Mouse (Mus musculus) liver, embryonic 16.5 days (tissue): ENCODE data around the gene Scyl1. TPM values are rescaled to one million over a fixed set of nuclear protein-coding genes. Genes with fewer than 3 reads are reported as not detected.

Experiments used
- ATAC-seq: fragments of 200-750 bp; cut with Nextera tagmentation; 2 replicates; pipeline ENCODE4 v1.8.0; 2017; ENCODE audit warnings: low read depth, mild to moderate bottlenecking, moderate number of reproducible peaks, moderate library complexity
- H3K27ac ChIP-seq: fragments of 300-500 bp; sonication (generic); 2 replicates; pipeline ENCODE4 v1.5.1; 2014; ENCODE audit warnings: mild to moderate bottlenecking, low read length
- H3K27me3 ChIP-seq: fragments of 300-500 bp; sonication (generic); 2 replicates; pipeline ENCODE4 v1.6.1; 2014; ENCODE audit warnings: low read depth, low read length, mixed read lengths; ENCODE audit not compliant: control insufficient read depth, insufficient read depth
- H3K36me3 ChIP-seq: fragments of 300-500 bp; sonication (generic); 2 replicates; pipeline ENCODE4 v1.6.1; 2014; ENCODE audit warnings: mild to moderate bottlenecking; ENCODE audit not compliant: control insufficient read depth, insufficient read depth
- H3K4me1 ChIP-seq: fragments of 300-500 bp; sonication (generic); 2 replicates; pipeline ENCODE4 v1.6.1; 2014; ENCODE audit warnings: low read depth, low read length, mixed read lengths; ENCODE audit not compliant: control insufficient read depth
- H3K4me2 ChIP-seq: fragments of 300-500 bp; sonication (generic); 2 replicates; pipeline ENCODE4 v1.6.1; 2014; ENCODE audit warnings: low read depth, low read length, mixed read lengths
- H3K4me3 ChIP-seq: fragments of 300-500 bp; sonication (generic); 2 replicates; pipeline ENCODE4 v1.5.1; 2014; ENCODE audit warnings: low read depth, mild to moderate bottlenecking, low read length
- H3K9ac ChIP-seq: fragments of 300-500 bp; sonication (generic); 2 replicates; pipeline ENCODE4 v1.6.1; 2014; ENCODE audit warnings: low read depth, low read length
- H3K9me3 ChIP-seq: fragments of 300-500 bp; sonication (generic); replicated peaks from 2 replicates; pipeline ENCODE4 v1.6.1; 2016; ENCODE audit warnings: low read length; ENCODE audit not compliant: control insufficient read depth
- WGBS: fragments of 180-500 bp; shearing (Covaris S2); extraction: QIAGEN DNeasy Blood & Tissue Kit; methylation state at CpG from one replicate; pipeline ENCODE4 v1.1.7; 2014; ENCODE audit not compliant: insufficient replicate concordance; 5-methylcytosine and 5-hydroxymethylcytosine counted together
- polyA plus RNA-seq: library from polyadenylated mRNA; unstranded; fragments of >200 nt; fragmentation: Nextera tagmentation; extraction: Ambion mirVana; gene quantifications from 2 replicates; pipeline ENCODE4 v1.2.1, GENCODE M21; 2015

The Scyl1 gene
- polyA plus RNA-seq, 1 experiment from 2014 or later: 21.5 TPM

DNA sequence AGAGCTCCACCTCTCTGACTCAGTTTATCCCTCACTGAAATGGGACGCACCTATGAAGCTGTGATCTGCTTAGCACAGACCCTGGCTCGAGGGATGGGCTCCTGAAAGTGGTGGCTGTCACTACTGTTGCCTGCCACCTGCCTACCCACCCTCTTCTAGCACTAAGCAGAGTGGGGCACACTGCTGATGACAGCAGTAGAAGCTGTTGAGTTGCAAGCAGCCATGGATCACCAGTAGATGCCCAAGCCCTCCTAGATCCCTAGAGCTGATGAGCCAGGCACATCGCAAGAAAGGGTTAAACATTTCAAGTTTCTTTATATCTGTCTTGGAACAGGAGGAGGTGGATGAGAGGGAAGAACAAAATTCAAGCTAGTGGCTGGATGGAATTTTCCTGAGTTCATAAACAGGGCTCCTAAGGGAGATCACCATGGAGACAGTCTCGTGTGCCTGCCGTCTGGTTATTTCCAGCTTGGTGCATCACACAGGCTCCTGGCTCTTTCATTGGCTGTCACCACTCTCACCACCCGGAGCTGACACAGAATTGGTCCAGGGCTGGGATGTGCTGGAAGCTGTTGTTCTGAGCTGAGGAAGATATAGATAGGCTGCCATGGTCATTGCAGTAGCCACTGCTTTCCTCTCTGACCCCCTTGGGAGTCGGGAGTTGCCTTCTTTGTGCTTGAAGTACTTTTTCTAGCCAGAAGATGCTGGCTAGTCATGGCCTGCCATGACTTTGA lies 40.7 kb upstream of the Scyl1 start:
- ATAC-seq: no peak
- H3K4me1 ChIP-seq: peaks cover 27% of the 10 kb centered on the region

DNA sequence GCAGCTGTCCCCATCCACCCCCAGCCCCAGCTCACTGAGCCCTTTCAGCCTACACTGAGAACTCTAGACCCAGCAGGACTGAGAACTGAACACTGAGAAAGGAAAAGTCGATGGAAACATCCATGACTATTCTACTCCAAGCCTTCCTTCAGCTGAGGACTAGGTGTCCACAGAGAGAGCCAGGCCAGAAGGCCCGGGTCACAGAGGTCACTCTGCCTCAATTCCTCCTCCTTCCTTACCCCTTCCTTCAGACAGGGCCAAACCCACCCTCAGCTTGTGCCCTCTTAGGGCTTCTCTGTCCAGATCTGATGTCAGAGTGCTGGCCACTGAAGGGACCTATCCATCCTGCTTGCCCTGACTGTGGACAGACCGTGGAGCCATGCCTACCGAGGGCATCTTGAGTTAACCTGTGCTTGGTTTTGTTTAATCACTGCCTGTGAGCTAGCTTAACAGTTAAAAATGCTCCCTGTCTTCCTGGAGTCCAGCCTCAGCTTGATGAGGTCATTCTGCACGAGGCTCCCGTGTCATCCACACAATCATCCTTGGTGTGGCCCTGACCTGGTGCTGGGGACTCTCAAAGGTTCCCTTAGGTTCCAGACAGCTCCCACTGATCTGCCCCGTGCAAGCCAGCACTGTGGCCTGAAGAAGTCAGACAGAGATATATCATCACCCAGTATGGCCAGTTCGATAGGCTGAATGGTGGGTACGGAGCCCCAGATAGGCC lies 39.8 kb upstream of the Scyl1 start:
- Histone ChIP-seq H3K27me3 (no peaks in the 10 kb centered on the region), H3K9ac (no peak overlapping the region), H3K9me3 (no peaks in the 10 kb centered on the region), H3K4me1 (peaks cover 30% of the 10 kb centered on the region), H3K4me3 (no peak overlapping the region), H3K4me2 (no peak overlapping the region), H3K27ac (peak overlapping the region; percentile 27; the same call in 1 of the 2 replicates), H3K36me3 (no peaks in the 10 kb centered on the region)
- ATAC-seq: no peak
- WGBS: 61% methylated on average over 9 of the region's 9 CpGs

More for the DNA sequence above, 40.7 kb upstream of the Scyl1 start:
- no peak overlapping the region for H3K9ac ChIP-seq
- H3K4me3 ChIP-seq: no peak overlapping the region
- 54% methylated on average over 7 of the region's 7 CpGs for WGBS
- no peak overlapping the region for H3K27ac ChIP-seq
- no peak overlapping the region for H3K4me2 ChIP-seq
- H3K36me3 ChIP-seq: no peaks in the 10 kb centered on the region
- H3K9me3 ChIP-seq: no peaks in the 10 kb centered on the region
- no peaks in the 10 kb centered on the region for H3K27me3 ChIP-seq

DNA sequence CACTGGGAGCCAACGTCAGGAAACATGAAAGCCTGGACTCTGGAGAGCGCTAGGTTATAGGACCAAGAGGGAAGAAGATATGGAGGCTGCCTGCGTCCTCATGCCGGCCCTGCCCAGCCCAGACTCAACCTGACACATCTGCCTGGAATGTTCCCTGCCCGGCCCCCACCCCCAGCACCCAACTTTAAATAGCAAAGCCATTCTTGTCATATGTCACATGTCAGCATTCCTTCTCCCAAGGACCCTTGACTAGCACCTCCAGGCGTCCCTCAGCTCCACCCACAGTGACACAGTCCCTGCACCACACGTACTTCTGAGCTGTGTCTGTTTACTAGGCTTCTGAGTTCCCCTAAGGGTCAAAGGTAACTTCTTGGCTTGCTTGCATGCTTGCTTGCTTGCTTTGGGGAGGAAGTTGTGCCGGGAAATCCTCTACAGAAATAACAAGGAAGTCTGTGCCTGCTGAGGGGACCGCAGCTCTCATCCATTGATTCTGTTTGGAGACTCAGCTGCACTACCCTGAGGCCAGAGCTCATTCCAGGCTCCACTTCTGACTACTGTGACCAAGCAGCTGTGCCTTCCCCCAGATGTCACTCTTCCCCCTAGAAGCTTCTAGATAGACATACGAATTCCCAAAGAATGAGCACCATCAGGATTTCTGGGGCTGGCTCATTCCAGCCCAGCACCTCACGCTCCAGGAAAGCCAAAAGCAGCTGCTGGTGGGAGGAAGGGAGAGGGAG lies 39.1 kb upstream of the Scyl1 start:
- Histone ChIP-seq H3K9me3 (no peaks in the 10 kb centered on the region), H3K27me3 (no peaks in the 10 kb centered on the region), H3K27ac (peak overlapping the region; percentile 27; the same call in 1 of the 2 replicates), H3K4me2 (no peak overlapping the region), H3K36me3 (no peaks in the 10 kb centered on the region), H3K9ac (no peak overlapping the region), H3K4me3 (no peak overlapping the region), H3K4me1 (peaks cover 34% of the 10 kb centered on the region)
- peak; percentile 35; the same call in 1 of the 2 replicates for ATAC-seq
- WGBS: 53% methylated on average over 11 of the region's 11 CpGs

DNA sequence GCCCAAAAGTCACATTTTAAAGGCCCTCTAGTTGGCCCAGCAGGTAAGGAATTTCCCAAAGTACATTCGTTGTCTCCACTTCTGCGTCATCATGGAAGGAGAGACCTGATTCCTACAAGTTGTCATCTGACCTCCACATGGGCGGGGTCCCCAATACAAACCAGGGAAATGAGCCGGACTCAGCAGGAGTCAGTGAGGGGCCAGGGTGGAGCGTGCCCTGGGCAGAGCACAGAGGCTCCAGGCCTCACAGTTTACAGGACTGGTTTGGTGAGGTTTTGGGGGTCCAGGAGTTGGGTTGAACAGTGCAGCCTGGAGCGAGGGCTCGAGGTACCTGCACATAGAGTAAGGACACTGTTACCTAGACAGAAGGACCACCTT lies 38.5 kb upstream of the Scyl1 start:
- no peaks in the 10 kb centered on the region for H3K27me3 ChIP-seq
- ATAC-seq: no peak
- H3K9me3 ChIP-seq: no peaks in the 10 kb centered on the region
- 0 out of 2 replicates have a peak overlapping the region, but pooled peaks have one; percentile 36 for H3K27ac ChIP-seq
- no peak overlapping the region for H3K4me2 ChIP-seq
- H3K4me3 ChIP-seq: no peak overlapping the region
- 72% methylated on average over 7 of the region's 7 CpGs for WGBS
- H3K36me3 ChIP-seq: no peaks in the 10 kb centered on the region
- no peak overlapping the region for H3K9ac ChIP-seq
- H3K4me1 ChIP-seq: peaks cover 38% of the 10 kb centered on the region

GRCm38 (mm10) chr19:5808955-5809711 lies 37.9 kb upstream of the Scyl1 start:
- 79% methylated on average over 14 of the region's 14 CpGs for WGBS
- Histone ChIP-seq H3K27me3 (no peaks in the 10 kb centered on the region), H3K9ac (no peak overlapping the region), H3K36me3 (no peaks in the 10 kb centered on the region), H3K4me1 (peaks cover 44% of the 10 kb centered on the region), H3K4me3 (no peak overlapping the region), H3K4me2 (no peak overlapping the region), H3K27ac (peak overlapping the region; percentile 16; the same call in 1 of the 2 replicates), H3K9me3 (no peaks in the 10 kb centered on the region)
- ATAC-seq: no peak

DNA sequence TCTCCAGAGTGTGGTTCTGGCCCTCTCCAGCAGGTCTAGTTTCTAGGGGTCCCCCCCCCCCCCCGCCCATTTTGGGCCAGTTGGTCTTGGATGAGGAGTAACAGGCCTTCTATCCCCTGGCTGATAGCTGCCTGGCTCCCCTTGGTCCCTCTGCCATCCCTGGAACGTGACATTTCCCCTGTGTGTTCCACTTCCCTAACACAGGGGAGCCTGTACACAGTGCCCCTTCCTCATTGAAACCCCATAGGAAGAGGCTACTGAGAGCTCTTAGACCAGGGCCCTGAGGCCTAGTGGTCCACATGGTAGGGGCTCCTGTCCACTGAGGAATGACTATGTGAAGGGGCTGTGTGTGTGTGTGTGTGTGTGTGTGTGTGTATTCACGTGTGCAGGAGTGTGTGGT lies 36.5 kb upstream of the Scyl1 start:
- 50% methylated on average over 3 of the region's 3 CpGs for WGBS

DNA sequence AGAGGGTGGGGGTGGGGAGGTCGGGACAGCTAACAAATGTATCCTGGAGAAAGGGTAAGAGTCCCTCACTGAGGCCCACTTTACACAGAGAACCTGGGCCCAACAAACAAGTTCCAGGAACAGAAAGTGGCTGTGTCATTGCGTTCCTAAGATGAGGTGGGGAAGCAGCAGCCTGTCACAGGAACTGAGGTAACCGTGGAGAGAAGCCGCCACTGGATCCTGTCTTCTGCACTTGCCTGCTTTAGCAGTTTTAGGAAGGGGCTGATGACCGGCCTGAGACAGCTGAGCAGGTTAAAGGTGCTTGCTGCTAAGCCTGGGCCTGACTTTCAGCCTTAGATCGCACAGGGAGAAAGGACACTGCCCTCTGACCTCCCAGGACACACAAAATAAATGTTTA lies 35.6 kb upstream of the Scyl1 start:
- H3K27ac ChIP-seq: peak overlapping the region; percentile 86
- H3K27me3 ChIP-seq: no peaks in the 10 kb centered on the region
- WGBS: 16% methylated on average over 6 of the region's 6 CpGs
- H3K4me3 ChIP-seq: peak overlapping the region; percentile 2; the same call in 1 of the 2 replicates
- no peaks in the 10 kb centered on the region for H3K9me3 ChIP-seq
- no peak for ATAC-seq
- peak overlapping the region; percentile 40 for H3K9ac ChIP-seq
- peak overlapping the region; percentile 48 for H3K4me2 ChIP-seq
- no peaks in the 10 kb centered on the region for H3K36me3 ChIP-seq
- H3K4me1 ChIP-seq: peaks cover 46% of the 10 kb centered on the region

More for the DNA sequence above, 36.5 kb upstream of the Scyl1 start:
- no peaks in the 10 kb centered on the region for H3K9me3 ChIP-seq
- ATAC-seq: no peak
- H3K4me2 ChIP-seq: no peak overlapping the region
- H3K4me1 ChIP-seq: peaks cover 49% of the 10 kb centered on the region
- H3K27ac ChIP-seq: peak overlapping the region; percentile 86
- no peak overlapping the region for H3K9ac ChIP-seq
- H3K27me3 ChIP-seq: no peaks in the 10 kb centered on the region
- H3K36me3 ChIP-seq: no peaks in the 10 kb centered on the region
- no peak overlapping the region for H3K4me3 ChIP-seq

GRCm38 (mm10) chr19:5806051-5806808 lies 35.0 kb upstream of the Scyl1 start:
- Histone ChIP-seq H3K9me3 (no peaks in the 10 kb centered on the region), H3K27me3 (no peaks in the 10 kb centered on the region), H3K27ac (peak overlapping the region; percentile 86), H3K4me2 (peak overlapping the region; percentile 48), H3K4me3 (peak overlapping the region; percentile 2; the same call in 1 of the 2 replicates), H3K9ac (peak overlapping the region; percentile 40), H3K4me1 (peaks cover 43% of the 10 kb centered on the region), H3K36me3 (no peaks in the 10 kb centered on the region)
- ATAC-seq: no peak
- WGBS: 14% methylated on average over 8 of the region's 8 CpGs
